8 mouse cellular contexts compared by ENCODE assay signal in genomic region chr17:45629861-45630694, GRCm38 (mm10). TPM values are rescaled to one million over a fixed set of nuclear protein-coding genes. Genes with fewer than 3 reads are reported as not detected.
DNase-seq lines count a peak whose midpoint lies in the region; ATAC-seq and TF ChIP-seq lines count a peak whose summit lies in the region.

No protein-coding gene starts in this region.

- peak overlapping the region; percentile 49 for H3K4me3 ChIP-seq in forebrain, embryonic 15.5 days
- peak overlapping the region; percentile 23 for H3K4me3 ChIP-seq in liver, postnatal 0 days (ENCODE audit: low read depth, low read length)

- WGBS in forebrain, embryonic 15.5 days = 2% methylated on average over 34 of the region's 34 CpGs
- WGBS in liver, postnatal 0 days (ENCODE audit: insufficient replicate concordance) = 4% methylated on average over 34 of the region's 34 CpGs

- intact Hi-C loops in heart, postnatal 14 days (cut with DNase I) = loop anchor here (1.0 kb wide), 1 partner anchor 46 kb away; no protein-coding TSS in a partner anchor

- peak overlapping the region; percentile 62 for H3K9ac ChIP-seq in forebrain, embryonic 15.5 days (replicated peaks)
- H3K9ac ChIP-seq in liver, postnatal 0 days (replicated peaks) = peak overlapping the region; percentile 50; the same call in 1 of the 2 replicates

- TF ChIP-seq CTCF in liver, postnatal 0 days (IDR thresholded peaks at IDR 0.05; ENCODE audit: low read depth) = peak; percentile 78

- peak overlapping the region; percentile 83 for H3K4me2 ChIP-seq in forebrain, embryonic 15.5 days (replicated peaks)
- peak overlapping the region; percentile 71 for H3K4me2 ChIP-seq in liver, postnatal 0 days (ENCODE audit: low read depth, low read length)

- DNase-seq in CD8-positive naive resting alpha-beta T cell, adult 2 months (ENCODE audit: low read depth in 2 of 2, low spot score in 2 of 2) = peak; percentile 37 to 60
- DNase-seq in c-Kit-positive CD71-positive TER-119-positive erythroid progenitor cells, embryonic 14.5 days (ENCODE audit: low spot score) = peak; percentile 66
- DNase-seq in heart, postnatal 14 days = peak; percentile 66 to 76
- peak; percentile 50 to 79 for DNase-seq in layer of hippocampus, adult 18-20 months (ENCODE audit: low spot score in 2 of 2)
- peak; percentile 64 for DNase-seq in liver, postnatal 0 days
- peak; percentile 83 for DNase-seq in thymus, postnatal 0 days (ENCODE audit: low spot score)

- peaks cover 19% of the 10 kb centered on the region for H3K4me1 ChIP-seq in forebrain, embryonic 15.5 days
- H3K4me1 ChIP-seq in liver, postnatal 0 days (ENCODE audit: insufficient read depth) = peaks cover 10% of the 10 kb centered on the region

- H3K9me3 ChIP-seq in forebrain, embryonic 15.5 days = no peaks in the 10 kb centered on the region
- no peaks in the 10 kb centered on the region for H3K9me3 ChIP-seq in liver, postnatal 0 days (ENCODE audit: low read length)

- H3K36me3 ChIP-seq in forebrain, embryonic 15.5 days = no peaks in the 10 kb centered on the region
- no peaks in the 10 kb centered on the region for H3K36me3 ChIP-seq in liver, postnatal 0 days (replicated peaks; ENCODE audit: insufficient read depth, low read length)

- TF ChIP-seq EP300 in liver, postnatal 0 days (IDR thresholded peaks at IDR 0.05; ENCODE audit: low read depth) = 0 out of 2 replicates have a peak, but pooled peaks have one; percentile 20

- no peaks in the 10 kb centered on the region for H3K27me3 ChIP-seq in forebrain, embryonic 15.5 days
- 0 out of 2 replicates have a peak, but pooled peaks cover 2% of the 10 kb centered on the region for H3K27me3 ChIP-seq in liver, postnatal 0 days (ENCODE audit: insufficient read depth, low read length)

- peak; percentile 80 for ATAC-seq in forebrain, embryonic 15.5 days (replicated peaks)
- peak; percentile 41 for ATAC-seq in liver, postnatal 0 days
- peak; percentile 24; the same call in 1 of the 2 replicates for ATAC-seq in neutrophil, adult 5-6 weeks (ENCODE audit: extremely low read depth, insufficient number of reproducible peaks, low FRiP score, poor library complexity, severe bottlenecking)

- H3K27ac ChIP-seq in forebrain, embryonic 15.5 days (replicated peaks) = peak overlapping the region; percentile 82
- peak overlapping the region; percentile 58 for H3K27ac ChIP-seq in liver, postnatal 0 days (ENCODE audit: low read depth)

RNA-seq across cellular contexts. Expression of gene Mymx, which starts 28.2 kb away (rescaled TPM):
- not detected in 2 replicates for polyA plus RNA-seq in forebrain, embryonic 15.5 days (2015; fragmentation: Nextera tagmentation; extraction: Ambion mirVana)
- total RNA-seq in heart, postnatal 14 days (2021) = not detected
- total RNA-seq in layer of hippocampus, adult 18-20 months (2021) = not detected
- polyA plus RNA-seq in liver, postnatal 0 days (2015; fragmentation: Nextera tagmentation; extraction: Ambion mirVana) = 0.19 TPM in 1 of 2 replicates, not detected in the other
- total RNA-seq in neutrophil, adult 5-6 weeks (2017) = not detected in 2 replicates
- polyA plus RNA-seq in thymus, postnatal 0 days (2015; fragmentation: Nextera tagmentation; extraction: Ambion mirVana) = 1.5 and 1.7 TPM in 2 replicates

RNA-seq across cellular contexts. Expression of gene Capn11, which starts 29.0 kb away (rescaled TPM):
- 0.83 and 1.00 TPM in 2 replicates for polyA plus RNA-seq in forebrain, embryonic 15.5 days (2015; fragmentation: Nextera tagmentation; extraction: Ambion mirVana)
- total RNA-seq in heart, postnatal 14 days (2021) = under 1 TPM; 0.81 to 0.98 TPM
- 1 to 10 TPM in 1 of 2 experiments, under 1 TPM in 1; 0.68 to 3.0 TPM for total RNA-seq in layer of hippocampus, adult 18-20 months (2021)
- polyA plus RNA-seq in liver, postnatal 0 days (2015; fragmentation: Nextera tagmentation; extraction: Ambion mirVana) = not detected in 2 replicates
- 1.1 and 1.5 TPM in 2 replicates for total RNA-seq in neutrophil, adult 5-6 weeks (2017)
- 0.05 TPM in 1 of 2 replicates, not detected in the other for polyA plus RNA-seq in thymus, postnatal 0 days (2015; fragmentation: Nextera tagmentation; extraction: Ambion mirVana)

RNA-seq across cellular contexts. Expression of gene Slc29a1, which starts 30.7 kb away (rescaled TPM):
- polyA plus RNA-seq in forebrain, embryonic 15.5 days (2015; fragmentation: Nextera tagmentation; extraction: Ambion mirVana) = 62.5 and 63.7 TPM in 2 replicates
- 10 to 100 TPM; 75.0 to 80.7 TPM for total RNA-seq in heart, postnatal 14 days (2021)
- total RNA-seq in layer of hippocampus, adult 18-20 months (2021) = 10 to 100 TPM; 16.4 to 20.4 TPM
- polyA plus RNA-seq in liver, postnatal 0 days (2015; fragmentation: Nextera tagmentation; extraction: Ambion mirVana) = 83.0 and 91.6 TPM in 2 replicates
- 3.7 and 5.9 TPM in 2 replicates for total RNA-seq in neutrophil, adult 5-6 weeks (2017)
- 243 and 252 TPM in 2 replicates for polyA plus RNA-seq in thymus, postnatal 0 days (2015; fragmentation: Nextera tagmentation; extraction: Ambion mirVana)

RNA-seq across cellular contexts. Expression of gene Mrpl14, which starts 56.0 kb away (rescaled TPM):
- 122 and 125 TPM in 2 replicates for polyA plus RNA-seq in forebrain, embryonic 15.5 days (2015; fragmentation: Nextera tagmentation; extraction: Ambion mirVana)
- total RNA-seq in heart, postnatal 14 days (2021) = 100 to 1,000 TPM; 116 to 123 TPM
- total RNA-seq in layer of hippocampus, adult 18-20 months (2021) = 10 to 100 TPM; 37.2 to 42.5 TPM
- 113 TPM in 2 replicates for polyA plus RNA-seq in liver, postnatal 0 days (2015; fragmentation: Nextera tagmentation; extraction: Ambion mirVana)
- total RNA-seq in neutrophil, adult 5-6 weeks (2017) = 6.4 and 11.4 TPM in 2 replicates
- 174 and 197 TPM in 2 replicates for polyA plus RNA-seq in thymus, postnatal 0 days (2015; fragmentation: Nextera tagmentation; extraction: Ambion mirVana)

RNA-seq across cellular contexts. Expression of gene Tmem63b, which starts 56.6 kb away (rescaled TPM):
- 124 and 125 TPM in 2 replicates for polyA plus RNA-seq in forebrain, embryonic 15.5 days (2015; fragmentation: Nextera tagmentation; extraction: Ambion mirVana)
- 10 to 100 TPM; 78.4 to 81.2 TPM for total RNA-seq in heart, postnatal 14 days (2021)
- total RNA-seq in layer of hippocampus, adult 18-20 months (2021) = 100 to 1,000 TPM; 154 to 155 TPM
- polyA plus RNA-seq in liver, postnatal 0 days (2015; fragmentation: Nextera tagmentation; extraction: Ambion mirVana) = 15.1 and 16.9 TPM in 2 replicates
- total RNA-seq in neutrophil, adult 5-6 weeks (2017) = 21.2 and 22.0 TPM in 2 replicates
- polyA plus RNA-seq in thymus, postnatal 0 days (2015; fragmentation: Nextera tagmentation; extraction: Ambion mirVana) = 16.6 and 18.6 TPM in 2 replicates

Comparison
In these comparisons a context has a peak if more than half of its experiments do, and no peak if none do; other contexts are left out.
1. Peak in every context shown above with its lines: DNase-seq, ATAC-seq, H3K4me3 ChIP-seq and H3K27ac ChIP-seq.
2. ATAC-seq: peak in every context shown above with its lines; median percentile 80 in forebrain, embryonic 15.5 days; 41 in liver, postnatal 0 days; 24 in neutrophil, adult 5-6 weeks.